Mouse (Mus musculus): ENCODE data around the gene Sde2. TPM values are rescaled to one million over a fixed set of nuclear protein-coding genes. Genes with fewer than 3 reads are reported as not detected.

The Sde2 gene
- polyA plus RNA-seq, 1 experiment from 2014 or later: 22.7 TPM

DNA sequence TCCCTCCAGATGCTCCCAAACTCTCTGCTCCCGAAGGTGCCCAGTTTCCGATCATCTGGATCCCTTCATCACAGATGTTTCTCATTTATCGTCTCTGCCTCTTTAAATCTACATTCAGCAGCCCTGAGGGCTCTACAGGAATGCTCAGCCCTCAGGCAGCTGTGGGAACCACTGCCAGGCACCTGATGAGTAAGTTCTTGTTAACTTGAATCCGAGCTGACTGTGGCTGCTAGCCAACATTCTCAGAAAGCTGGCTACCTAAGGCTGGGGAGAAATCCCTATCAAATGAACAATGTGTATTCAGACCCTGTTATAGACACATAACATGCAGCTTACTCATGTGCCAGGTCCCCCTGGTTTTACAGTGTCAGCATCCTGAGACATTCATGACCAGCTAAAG, 62.9 kb downstream of the Sde2 start:
- Histone ChIP-seq H3K4me1 (ENCODE audit: control insufficient read depth, insufficient read depth, low read length) (no peaks in the 10 kb centered on the region), H3K27ac (ENCODE audit: low read depth, low read length) (no peak overlapping the region), H3K4me2 (ENCODE audit: low read length) (no peak overlapping the region), H3K27me3 (replicated peaks; ENCODE audit: control insufficient read depth, insufficient read depth, low read length) (no peaks in the 10 kb centered on the region), H3K9me3 (replicated peaks; ENCODE audit: control insufficient read depth, low read length) (no peaks in the 10 kb centered on the region), H3K4me3 (ENCODE audit: low read depth, low read length) (no peak overlapping the region), H3K9ac (ENCODE audit: low read length) (no peak overlapping the region), H3K36me3 (ENCODE audit: control insufficient read depth, insufficient read depth, low read length) (peaks cover 3% of the 10 kb centered on the region; the same call in 1 of the 2 replicates)
- WGBS: 56% methylated on average over 4 of the region's 4 CpGs
- DNase-seq (ENCODE audit: low spot score): no peak
- ATAC-seq: no peak

DNA sequence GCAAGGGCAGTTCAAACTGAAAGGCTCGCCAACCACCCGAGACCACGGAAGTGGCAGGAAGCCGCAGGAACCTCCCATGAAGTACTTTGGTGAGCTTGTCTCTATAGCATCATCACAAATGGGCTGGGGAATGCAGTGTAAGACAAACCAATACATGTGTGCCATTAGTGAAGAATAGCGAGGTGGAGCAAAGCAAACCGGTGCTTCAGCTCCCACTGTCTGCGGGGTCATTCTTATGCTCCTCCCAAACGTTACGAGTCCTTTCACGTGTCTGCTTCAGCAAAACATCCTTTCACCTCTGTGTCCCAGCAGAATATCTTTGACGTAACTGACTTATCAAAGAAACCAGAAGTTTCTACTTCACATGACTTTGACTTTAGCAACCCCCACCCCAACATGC, 65.5 kb downstream of the Sde2 start:
- DNase-seq (ENCODE audit: low spot score) (no peak), ATAC-seq (no peak)
- Histone ChIP-seq H3K9ac (ENCODE audit: low read length) (no peak overlapping the region), H3K27me3 (replicated peaks; ENCODE audit: control insufficient read depth, insufficient read depth, low read length) (no peaks in the 10 kb centered on the region), H3K36me3 (ENCODE audit: control insufficient read depth, insufficient read depth, low read length) (no peaks in the 10 kb centered on the region), H3K27ac (ENCODE audit: low read depth, low read length) (no peak overlapping the region), H3K4me2 (ENCODE audit: low read length) (no peak overlapping the region), H3K4me3 (ENCODE audit: low read depth, low read length) (no peak overlapping the region), H3K9me3 (replicated peaks; ENCODE audit: control insufficient read depth, low read length) (no peaks in the 10 kb centered on the region), H3K4me1 (ENCODE audit: control insufficient read depth, insufficient read depth, low read length) (no peaks in the 10 kb centered on the region)
- WGBS: 89% methylated on average over 11 of the region's 11 CpGs

DNA sequence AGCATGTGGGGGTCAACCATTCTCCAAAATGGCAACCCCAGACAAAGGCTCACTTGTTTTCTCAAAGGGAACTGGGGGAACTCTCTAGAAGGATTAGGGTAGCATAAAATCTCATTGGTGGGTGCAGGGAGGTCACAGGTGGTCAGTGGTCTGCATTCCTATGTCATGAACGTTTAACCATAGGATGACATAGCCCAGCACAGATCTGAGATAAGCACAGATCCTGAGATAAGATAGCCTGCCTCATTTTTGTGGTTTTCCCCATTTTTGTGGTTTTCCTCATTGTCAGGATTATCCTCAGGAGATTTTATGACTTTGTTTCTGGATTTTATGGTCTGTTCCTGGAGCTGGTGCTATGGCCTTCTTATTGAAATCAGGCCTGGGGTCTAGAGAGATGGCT, 66.1 kb downstream of the Sde2 start:
- H3K36me3 ChIP-seq (ENCODE audit: control insufficient read depth, insufficient read depth, low read length): no peaks in the 10 kb centered on the region
- H3K4me1 ChIP-seq (ENCODE audit: control insufficient read depth, insufficient read depth, low read length): no peaks in the 10 kb centered on the region
- ATAC-seq (no peak), DNase-seq (ENCODE audit: low spot score) (no peak)
- H3K27ac ChIP-seq (ENCODE audit: low read depth, low read length): no peak overlapping the region
- WGBS: 68% methylated on average over 1 of the region's 1 CpGs
- no peak overlapping the region for H3K4me3 ChIP-seq (ENCODE audit: low read depth, low read length)
- no peak overlapping the region for H3K4me2 ChIP-seq (ENCODE audit: low read length)
- no peaks in the 10 kb centered on the region for H3K9me3 ChIP-seq (replicated peaks; ENCODE audit: control insufficient read depth, low read length)
- H3K9ac ChIP-seq (ENCODE audit: low read length): no peak overlapping the region
- H3K27me3 ChIP-seq (replicated peaks; ENCODE audit: control insufficient read depth, insufficient read depth, low read length): no peaks in the 10 kb centered on the region

Other genes starting within 250 kb of the Sde2 start
- 17.7 and 21.3 TPM in 2 replicates for gene Lin9, start 210.0 kb upstream of the Sde2 start, polyA plus RNA-seq (2014; fragmentation: Nextera tagmentation; extraction: Ambion mirVana)
- gene Mixl1, start 154.1 kb upstream of the Sde2 start, polyA plus RNA-seq (2014; fragmentation: Nextera tagmentation; extraction: Ambion mirVana): 0.14 and 0.27 TPM in 2 replicates
- gene Acbd3, start 125.1 kb upstream of the Sde2 start, polyA plus RNA-seq (2014; fragmentation: Nextera tagmentation; extraction: Ambion mirVana): 17.2 and 18.1 TPM in 2 replicates
- gene H3f3a, start 37.2 kb upstream of the Sde2 start, polyA plus RNA-seq (2014; fragmentation: Nextera tagmentation; extraction: Ambion mirVana): 4,992 and 5,015 TPM in 2 replicates
- gene Lefty2, start 42.0 kb downstream of the Sde2 start, polyA plus RNA-seq (2014; fragmentation: Nextera tagmentation; extraction: Ambion mirVana): 2.4 and 2.5 TPM in 2 replicates
- 83.2 and 94.0 TPM in 2 replicates for gene Pycr2, start 53.2 kb downstream of the Sde2 start, polyA plus RNA-seq (2014; fragmentation: Nextera tagmentation; extraction: Ambion mirVana)
- gene Lefty1, start 83.9 kb downstream of the Sde2 start, polyA plus RNA-seq (2014; fragmentation: Nextera tagmentation; extraction: Ambion mirVana): 0.15 and 0.56 TPM in 2 replicates
- gene Tmem63a, start 91.2 kb downstream of the Sde2 start, polyA plus RNA-seq (2014; fragmentation: Nextera tagmentation; extraction: Ambion mirVana): 1.1 and 1.3 TPM in 2 replicates
- gene Ephx1, start 169.8 kb downstream of the Sde2 start, polyA plus RNA-seq (2014; fragmentation: Nextera tagmentation; extraction: Ambion mirVana): 4.1 and 5.5 TPM in 2 replicates
- gene 9130409I23Rik, start 200.1 kb downstream of the Sde2 start, polyA plus RNA-seq (2014; fragmentation: Nextera tagmentation; extraction: Ambion mirVana): not detected in 2 replicates

Measured in forebrain, embryonic 14.5 days (tissue).